Mouse (Mus musculus): ENCODE data around the gene Bmp6. TPM values are rescaled to one million over a fixed set of nuclear protein-coding genes. Genes with fewer than 3 reads are reported as not detected.

Bmp6 gene
- total RNA-seq, 2 experiments from 2014 or later: not detected

GRCm38 (mm10) chr13:38539192-38539900 lies 194.4 kb downstream of the Bmp6 start:
- ATAC-seq (replicated peaks; ENCODE audit: poor library complexity): no peak

DNA sequence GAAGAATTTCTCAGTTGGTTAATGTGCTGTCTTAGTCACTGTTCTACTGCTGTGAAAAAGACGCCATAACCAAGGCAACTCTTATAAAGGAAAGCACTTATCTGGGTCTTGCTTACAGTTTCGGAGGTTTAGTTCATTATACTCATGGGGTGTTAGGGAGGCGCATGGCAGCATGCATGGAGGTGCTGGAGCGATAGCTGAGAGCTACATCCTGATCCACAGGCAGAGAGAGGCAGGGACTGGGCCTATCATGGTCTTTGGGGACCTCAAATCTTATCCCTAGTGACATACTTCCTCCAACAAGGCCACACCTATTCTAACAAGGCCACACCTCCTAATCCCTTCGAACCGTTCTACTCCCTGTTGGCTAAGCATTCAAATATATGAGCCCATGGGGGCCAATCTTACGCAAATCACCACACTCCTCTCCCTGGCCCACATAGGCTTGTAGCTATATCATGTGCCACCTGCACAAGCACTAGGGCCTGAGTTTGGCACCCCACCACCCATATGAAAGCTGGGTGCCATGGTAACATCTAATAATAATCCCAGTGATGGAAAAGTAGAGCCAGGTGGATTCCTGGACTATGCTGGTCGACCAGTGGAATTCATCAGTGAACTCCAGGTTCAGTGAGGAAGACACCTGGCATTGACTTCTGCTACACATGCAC lies 198.7 kb downstream of the Bmp6 start:
- ATAC-seq (replicated peaks; ENCODE audit: poor library complexity): no peak

- no peak for ATAC-seq (replicated peaks; ENCODE audit: poor library complexity)
Observed at GRCm38 (mm10) chr13:38544769-38545445, 200.0 kb downstream of the Bmp6 start.

- no peak for ATAC-seq (replicated peaks; ENCODE audit: poor library complexity)
Observed at GRCm38 (mm10) chr13:38545460-38545859, 200.6 kb downstream of the Bmp6 start.

DNA sequence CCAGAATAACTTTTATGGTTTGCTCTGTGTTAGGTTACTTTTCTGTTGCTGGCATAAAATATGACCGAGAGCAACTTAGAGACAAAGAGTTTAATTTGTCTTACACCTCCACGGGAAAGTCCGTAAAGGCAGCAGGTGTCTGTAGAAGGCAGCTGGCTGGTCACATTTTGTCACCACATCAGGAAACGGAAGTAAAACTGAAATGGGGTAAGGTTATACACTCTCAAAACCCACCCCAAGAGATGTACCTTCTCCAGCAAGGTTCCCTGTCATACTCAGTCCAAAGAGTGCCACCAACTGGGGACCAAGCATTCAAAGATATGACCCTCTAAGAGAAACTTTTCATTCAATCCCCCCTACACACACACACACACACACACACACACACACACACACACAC lies 201.8 kb downstream of the Bmp6 start:
- no peak for ATAC-seq (replicated peaks; ENCODE audit: poor library complexity)

- no peak for ATAC-seq (replicated peaks; ENCODE audit: poor library complexity)
Observed at GRCm38 (mm10) chr13:38547717-38548116, 202.8 kb downstream of the Bmp6 start.

DNA sequence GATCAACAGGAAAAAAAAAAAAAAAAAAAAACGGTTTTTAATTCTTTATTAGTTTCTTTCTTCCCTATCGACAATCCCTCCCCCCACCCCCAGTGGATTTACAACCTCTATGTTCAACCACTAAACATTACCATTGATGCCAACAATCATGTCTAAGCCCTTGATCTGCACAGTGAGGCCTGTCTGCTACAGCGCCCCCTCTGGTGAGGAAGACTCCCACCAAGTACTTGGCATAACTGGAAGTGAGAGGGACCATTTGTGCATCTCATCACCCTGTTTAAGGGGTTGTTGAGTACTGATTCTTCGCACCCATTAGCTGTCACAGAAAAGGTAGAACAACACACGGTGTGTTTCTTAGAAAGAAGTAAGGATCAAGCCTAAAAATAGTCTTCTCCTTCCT lies 203.8 kb downstream of the Bmp6 start:
- ATAC-seq (replicated peaks; ENCODE audit: poor library complexity): no peak

Other genes starting within 250 kb of the Bmp6 start
- 0.37 and 0.64 TPM in 2 replicates for gene Dsp, start 193.8 kb upstream of the Bmp6 start, total RNA-seq (2015)
- 0.95 and 1.0 TPM in 2 replicates for gene Dsp, start 193.8 kb upstream of the Bmp6 start, total RNA-seq (2017)
- 63.3 and 73.8 TPM in 2 replicates for gene Snrnp48, start 140.2 kb upstream of the Bmp6 start, total RNA-seq (2015)
- gene Snrnp48, start 140.2 kb upstream of the Bmp6 start, total RNA-seq (2017): 65.3 and 112 TPM in 2 replicates
- gene Txndc5, start 183.7 kb downstream of the Bmp6 start, total RNA-seq (2015): 58.2 and 58.3 TPM in 2 replicates
- 56.3 and 67.4 TPM in 2 replicates for gene Txndc5, start 183.7 kb downstream of the Bmp6 start, total RNA-seq (2017)

All from megakaryocyte progenitor cell, adult 5-6 weeks (primary cell).